Mouse (Mus musculus): ENCODE data around the gene Mymx.
"Not testable (repeated sequence)": the region's sequence is repeated elsewhere in the genome, so short reads cannot be mapped to it uniquely, and the experiment has no call there.

Gene Mymx

GRCm38 (mm10) chr17:45601877-45602304 is at the start of gene Mymx:
Mymx (minus strand) TSS chr17:45602102.
- peak; percentile 42 for DNase-seq (ENCODE audit: extremely low spot score, low spot score)

- DNase-seq (ENCODE audit: extremely low spot score, low spot score): no peak
Measured at GRCm38 (mm10) chr17:45644185-45644584, 42.3 kb upstream of the Mymx start.

DNA sequence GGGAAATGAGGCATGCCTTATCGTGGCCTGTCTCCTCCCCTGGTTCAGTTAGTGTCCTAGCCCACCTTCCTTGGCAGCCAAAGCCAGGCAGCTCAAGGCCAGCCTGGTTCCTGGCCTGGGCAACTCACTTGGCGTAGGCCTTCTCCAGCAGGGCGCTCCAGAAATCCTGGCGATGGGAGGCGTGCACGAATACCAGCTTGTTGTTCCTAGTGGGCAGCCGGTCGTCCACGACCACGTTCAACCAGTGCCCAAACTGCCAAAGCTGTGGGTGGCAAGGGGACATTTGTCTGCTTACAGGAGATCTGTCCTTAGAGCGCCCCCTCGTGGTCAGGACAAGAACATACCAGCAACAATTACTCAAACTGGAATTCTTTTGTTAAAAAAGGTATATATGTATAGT is 40.8 kb upstream of the Mymx start:
- DNase-seq (ENCODE audit: extremely low spot score, low spot score): peak; percentile 72

DNA sequence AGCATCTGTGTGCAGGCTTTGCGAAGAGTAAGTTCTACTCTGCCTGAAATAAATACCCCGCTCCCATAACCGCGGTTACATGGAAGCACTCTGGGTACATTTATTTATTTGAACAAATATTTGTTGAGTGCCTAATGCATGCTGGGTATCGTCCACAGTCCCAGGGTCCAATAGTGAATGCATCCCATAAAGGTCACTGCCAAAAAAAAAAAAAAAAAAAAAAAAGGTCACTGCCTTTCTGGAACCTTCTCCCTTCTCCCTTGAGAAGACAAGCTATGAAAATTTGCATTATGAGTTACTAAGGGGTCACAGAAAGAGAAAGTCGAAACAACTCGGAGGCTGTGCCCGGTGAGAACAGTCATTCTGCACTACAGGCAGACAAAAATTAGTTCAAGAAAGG is 40.1 kb upstream of the Mymx start:
- no peak for DNase-seq (ENCODE audit: extremely low spot score, low spot score)

GRCm38 (mm10) chr17:45638596-45639295 is 36.8 kb upstream of the Mymx start:
- DNase-seq (ENCODE audit: extremely low spot score, low spot score): no peak

DNA sequence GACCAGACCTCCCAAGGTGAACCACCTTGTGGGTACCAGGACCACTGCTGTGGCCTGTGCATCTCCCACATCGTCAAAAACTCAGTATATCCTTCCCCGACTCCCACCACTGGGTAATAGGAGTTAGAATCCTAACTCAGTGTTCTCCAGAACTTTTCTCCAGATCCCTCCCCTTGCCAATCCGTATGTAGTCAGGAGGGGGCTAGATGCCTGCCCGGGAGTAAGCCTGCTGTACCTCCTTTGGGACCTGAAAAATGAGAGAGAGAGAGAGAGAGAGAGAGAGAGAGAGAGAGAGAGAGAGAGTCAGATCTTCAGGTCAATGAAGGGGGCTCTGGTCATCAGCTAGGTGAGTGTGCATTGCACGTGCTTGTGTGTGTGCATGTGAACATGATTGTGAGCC is 32.1 kb upstream of the Mymx start:
- no peak for DNase-seq (ENCODE audit: extremely low spot score, low spot score)

- no peak for DNase-seq (ENCODE audit: extremely low spot score, low spot score)
Measured at GRCm38 (mm10) chr17:45631940-45632339, 30.0 kb upstream of the Mymx start.

GRCm38 (mm10) chr17:45630992-45631391 is 29.1 kb upstream of the Mymx start:
- no peak for DNase-seq (ENCODE audit: extremely low spot score, low spot score)

DNA sequence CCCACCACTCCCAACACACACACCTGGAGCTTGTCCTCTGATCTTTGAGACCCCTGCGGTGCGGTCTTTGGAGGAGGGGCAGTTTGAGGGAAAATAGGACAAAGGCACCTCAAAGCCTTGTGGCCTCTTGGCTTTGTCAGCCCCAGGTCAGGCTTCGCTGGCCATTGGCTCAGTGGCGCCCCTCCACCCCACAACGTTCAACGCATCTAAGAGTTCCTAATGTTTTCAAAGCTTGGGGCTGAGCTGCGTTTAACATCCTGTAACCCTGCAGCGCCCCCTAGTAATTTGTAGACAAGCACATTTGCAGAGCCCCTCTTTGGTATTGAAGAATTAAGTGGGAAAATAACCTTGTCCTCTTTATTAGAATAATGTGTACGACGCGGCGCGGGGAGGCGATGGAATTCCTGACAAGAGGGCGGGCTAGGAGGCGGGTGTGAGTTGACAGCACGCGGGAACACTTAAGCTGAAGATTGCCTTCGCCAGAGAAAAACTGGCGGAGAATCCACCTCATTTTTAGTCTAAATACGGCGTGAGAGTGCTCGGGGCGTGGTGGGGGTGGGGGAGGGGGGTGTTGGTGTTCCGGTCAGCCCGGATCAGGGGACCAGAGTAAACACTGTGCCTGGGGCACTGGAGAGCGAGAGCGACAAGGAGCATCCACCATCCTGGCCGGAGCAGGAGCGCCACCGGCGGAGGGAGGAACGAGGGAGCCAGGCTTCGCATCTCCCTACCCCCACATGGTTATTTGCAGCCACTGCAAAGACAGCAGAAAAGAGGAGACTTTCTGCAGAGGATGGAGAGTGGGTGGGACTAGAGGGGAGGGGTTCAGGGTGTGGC is 28.2 kb upstream of the Mymx start:
- peak; percentile 74 for DNase-seq (ENCODE audit: extremely low spot score, low spot score)

GRCm38 (mm10) chr17:45628885-45629855 is 27.3 kb upstream of the Mymx start:
- DNase-seq (ENCODE audit: extremely low spot score, low spot score): peak; percentile 21

GRCm38 (mm10) chr17:45628160-45628559 is 26.3 kb upstream of the Mymx start:
- no peak for DNase-seq (ENCODE audit: extremely low spot score, low spot score)

GRCm38 (mm10) chr17:45626577-45627134 is 24.8 kb upstream of the Mymx start:
- DNase-seq (ENCODE audit: extremely low spot score, low spot score): peak; percentile 74

DNA sequence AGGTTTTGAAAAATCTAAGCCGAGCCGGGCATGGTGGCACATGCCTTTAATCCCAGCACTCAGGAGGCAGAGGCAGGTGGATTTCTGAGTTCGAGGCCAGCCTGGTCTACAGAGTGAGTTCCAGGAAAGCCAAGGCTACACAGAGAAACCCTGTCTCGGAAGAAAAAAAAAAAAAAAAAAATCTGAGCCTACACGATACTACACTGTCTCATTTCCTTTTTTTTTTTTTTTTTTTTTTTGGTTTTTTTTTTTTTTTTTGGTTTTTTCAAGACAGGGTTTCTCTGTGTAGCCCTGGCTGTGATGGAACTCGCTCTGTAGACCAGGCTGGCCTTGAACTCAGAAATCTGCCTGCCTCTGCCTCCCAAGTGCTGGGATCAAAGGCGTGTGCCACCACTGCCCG is 21.5 kb upstream of the Mymx start:
- not testable (repeated sequence) for DNase-seq (ENCODE audit: extremely low spot score, low spot score)

- DNase-seq (ENCODE audit: extremely low spot score, low spot score): peak; percentile 35
Measured at GRCm38 (mm10) chr17:45619386-45620256, 17.7 kb upstream of the Mymx start.

- DNase-seq (ENCODE audit: extremely low spot score, low spot score): peak; percentile 33
Measured at GRCm38 (mm10) chr17:45618941-45619385, 17.1 kb upstream of the Mymx start.

GRCm38 (mm10) chr17:45617655-45618054 is 15.8 kb upstream of the Mymx start:
- no peak for DNase-seq (ENCODE audit: extremely low spot score, low spot score)

- DNase-seq (ENCODE audit: extremely low spot score, low spot score): no peak
Measured at GRCm38 (mm10) chr17:45616679-45617078, 14.8 kb upstream of the Mymx start.

DNA sequence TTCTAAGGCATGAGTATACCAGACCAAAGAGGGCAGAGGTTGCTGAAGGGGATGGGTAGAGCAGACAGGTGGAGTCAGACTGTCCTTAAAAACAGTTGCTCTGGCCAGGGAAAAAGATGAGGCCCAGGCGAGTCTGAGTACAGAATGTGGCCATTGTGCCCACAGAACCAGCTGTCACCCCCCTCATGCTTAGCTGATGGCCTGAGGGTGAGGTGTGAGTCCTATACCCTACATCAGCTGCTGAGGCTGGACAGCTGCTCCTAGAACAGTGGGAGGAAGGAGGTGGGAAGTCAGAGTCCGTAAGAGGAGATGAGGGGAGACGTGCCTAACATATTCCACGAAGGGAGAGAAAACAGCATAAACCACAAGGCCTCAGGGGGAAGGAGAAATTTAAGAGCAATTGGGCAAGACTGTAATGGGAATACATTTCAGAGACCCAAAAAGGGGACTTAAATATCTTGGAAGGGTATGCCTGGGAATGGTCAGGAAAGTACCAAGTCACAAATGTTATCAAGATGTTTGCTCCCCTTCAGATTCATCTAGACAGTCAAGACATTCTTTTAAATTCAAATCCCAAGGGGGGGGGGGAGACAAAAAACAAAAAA is 14.2 kb upstream of the Mymx start:
- no peak for DNase-seq (ENCODE audit: extremely low spot score, low spot score)

DNA sequence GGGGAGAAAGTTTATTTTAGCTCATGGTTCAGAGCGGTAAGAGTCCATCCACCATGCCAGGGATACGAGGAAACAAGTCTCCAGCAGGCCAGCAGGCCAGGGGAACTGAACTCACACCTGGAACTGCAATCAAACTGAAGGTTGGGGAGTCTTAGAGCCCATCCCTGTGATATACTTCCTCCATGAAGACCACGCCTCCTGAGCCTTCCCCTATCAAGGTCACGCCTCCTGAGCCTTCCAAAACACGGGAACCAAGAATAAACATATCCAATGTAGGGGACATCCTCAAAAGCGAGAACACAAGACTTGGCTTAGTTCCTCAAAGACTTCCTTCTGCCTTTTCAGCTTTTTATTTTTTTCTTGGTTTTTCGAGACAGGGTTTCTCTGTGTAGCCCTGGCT is 11.0 kb upstream of the Mymx start:
- DNase-seq (ENCODE audit: extremely low spot score, low spot score): no peak

- DNase-seq (ENCODE audit: extremely low spot score, low spot score): no peak
Measured at GRCm38 (mm10) chr17:45612008-45612407, 10.1 kb upstream of the Mymx start.
